Comparison of ENCODE assay signal across 24 mouse cellular contexts in genomic region chr7:83778516-83778915, GRCm38 (mm10). TPM values are rescaled to one million over a fixed set of nuclear protein-coding genes. Genes with fewer than 3 reads are reported as not detected.
"Had no signal": no experiment of that assay in that cellular context is flagged by ENCODE, and none has a peak within 500 bp of the region (broad histone marks: within the 10 kb centered on the region; RNA-seq: fewer than 3 reads in every experiment).

No protein-coding gene starts in this region.

- H3K4me1 ChIP-seq: midbrain, embryonic 10.5 days; midbrain, embryonic 12.5 days; neural tube, embryonic 13.5 days; neural tube, embryonic 15.5 days had no signal

- H3K9ac ChIP-seq: lung, embryonic 14.5 days; midbrain, embryonic 12.5 days; neural tube, embryonic 13.5 days; neural tube, embryonic 15.5 days had no signal

- DNase-seq: lung, adult 18-20 months; lung, embryonic 14.5 days; lung, postnatal 10 days; lung, postnatal 4 days; midbrain, embryonic 14.5 days; retina, postnatal 1 day; right cerebral cortex, adult 18-20 months; right cerebral cortex, postnatal 25 days; right cerebral cortex, postnatal 4 days; spleen, adult 18-20 months; thymus, adult 18-20 months; thymus, postnatal 14 days; thymus, postnatal 36 days had no signal

- H3K36me3 ChIP-seq: midbrain, embryonic 10.5 days; midbrain, embryonic 12.5 days; neural tube, embryonic 13.5 days; neural tube, embryonic 15.5 days had no signal

- ATAC-seq: midbrain, embryonic 16.5 days had no signal

- H3K9me3 ChIP-seq: midbrain, embryonic 10.5 days; midbrain, embryonic 12.5 days; neural tube, embryonic 13.5 days; neural tube, embryonic 15.5 days had no signal

- H3K4me2 ChIP-seq: lung, embryonic 14.5 days; midbrain, embryonic 12.5 days; neural tube, embryonic 13.5 days; neural tube, embryonic 15.5 days had no signal

- H3K27me3 ChIP-seq: midbrain, embryonic 12.5 days; neural tube, embryonic 13.5 days; neural tube, embryonic 15.5 days had no signal

- H3K27ac ChIP-seq: midbrain, embryonic 10.5 days; midbrain, embryonic 12.5 days; neural tube, embryonic 13.5 days; neural tube, embryonic 15.5 days had no signal

- H3K4me3 ChIP-seq: midbrain, embryonic 10.5 days; midbrain, embryonic 12.5 days; myocyte; neural tube, embryonic 13.5 days; neural tube, embryonic 15.5 days had no signal

RNA-seq across cellular contexts. Expression of gene Cfap161, which starts 16.2 kb away (rescaled TPM):
- total RNA-seq: megakaryocyte, adult 5-6 weeks; megakaryocyte-erythroid progenitor cell, adult 5-6 weeks had no signal
- polyA plus RNA-seq: midbrain, embryonic 12.5 days; neural tube, embryonic 11.5 days; neural tube, embryonic 13.5 days; small intestine, adult 2 months; stomach, embryonic 16.5 days had no signal
